Mouse (Mus musculus) intestine, postnatal 0 days (tissue): ENCODE data around the gene Bglap. TPM values are rescaled to one million over a fixed set of nuclear protein-coding genes. Genes with fewer than 3 reads are reported as not detected.
A peak's percentile ranks its signal among the peaks of the same experiment; 100 is the strongest.

Experiments used
- ATAC-seq: fragments of 200-750 bp; cut with Nextera tagmentation; 2 replicates; pipeline ENCODE4 v1.8.0; 2017; ENCODE audit warnings: mild to moderate bottlenecking, moderate TSS enrichment, moderate library complexity
- H3K27ac ChIP-seq: fragments of 300-500 bp; sonication (generic); 2 replicates; pipeline ENCODE4 v1.5.1; 2014; ENCODE audit warnings: mild to moderate bottlenecking, low read depth, low read length, moderate library complexity
- H3K27me3 ChIP-seq: fragments of 300-500 bp; sonication (generic); replicated peaks from 2 replicates; pipeline ENCODE4 v1.6.1; 2014; ENCODE audit warnings: low read length, mixed read lengths; ENCODE audit not compliant: control insufficient read depth, insufficient read depth
- H3K36me3 ChIP-seq: fragments of 300-500 bp; sonication (generic); 2 replicates; pipeline ENCODE4 v1.6.1; 2014; ENCODE audit warnings: mild to moderate bottlenecking, moderate library complexity; ENCODE audit not compliant: control insufficient read depth, insufficient read depth
- H3K4me1 ChIP-seq: fragments of 300-500 bp; sonication (generic); replicated peaks from 2 replicates; pipeline ENCODE4 v1.6.1; 2014; ENCODE audit warnings: antibody characterized with exemption, low read length, mixed read lengths; ENCODE audit not compliant: control insufficient read depth, insufficient read depth
- H3K4me2 ChIP-seq: fragments of 300-500 bp; sonication (generic); replicated peaks from 2 replicates; pipeline ENCODE4 v1.6.1; 2014; ENCODE audit warnings: low read depth, mild to moderate bottlenecking, moderate library complexity
- H3K4me3 ChIP-seq: fragments of 300-500 bp; sonication (generic); 2 replicates; pipeline ENCODE4 v1.5.1; 2014; ENCODE audit warnings: low read depth, low read length
- H3K9ac ChIP-seq: fragments of 300-500 bp; sonication (generic); 2 replicates; pipeline ENCODE4 v1.6.1; 2014; ENCODE audit warnings: mild to moderate bottlenecking, low read depth, low read length
- H3K9me3 ChIP-seq: fragments of 300-500 bp; sonication (generic); 2 replicates; pipeline ENCODE4 v1.6.1; 2016; ENCODE audit warnings: mixed run types; ENCODE audit not compliant: control insufficient read depth
- CTCF ChIP-seq: sonication (generic); IDR thresholded peaks from 2 replicates; pipeline ENCODE4 v1.5.1; 2016; ENCODE audit warnings: low read depth, mild to moderate bottlenecking, control low read depth, antibody characterized with exemption, moderate library complexity
- WGBS: fragments of 180-500 bp; shearing (Covaris S2); extraction: QIAGEN DNeasy Blood & Tissue Kit; methylation state at CpG from one replicate; pipeline ENCODE4 v1.1.7; 2014; 5-methylcytosine and 5-hydroxymethylcytosine counted together
- polyA plus RNA-seq: library from polyadenylated mRNA; unstranded; fragments of >200 nt; fragmentation: Nextera tagmentation; extraction: Ambion mirVana; gene quantifications from 2 replicates; pipeline ENCODE4 v1.2.1, GENCODE M21; 2015

The Bglap gene
- polyA plus RNA-seq, 1 experiment from 2014 or later: not detected

DNA sequence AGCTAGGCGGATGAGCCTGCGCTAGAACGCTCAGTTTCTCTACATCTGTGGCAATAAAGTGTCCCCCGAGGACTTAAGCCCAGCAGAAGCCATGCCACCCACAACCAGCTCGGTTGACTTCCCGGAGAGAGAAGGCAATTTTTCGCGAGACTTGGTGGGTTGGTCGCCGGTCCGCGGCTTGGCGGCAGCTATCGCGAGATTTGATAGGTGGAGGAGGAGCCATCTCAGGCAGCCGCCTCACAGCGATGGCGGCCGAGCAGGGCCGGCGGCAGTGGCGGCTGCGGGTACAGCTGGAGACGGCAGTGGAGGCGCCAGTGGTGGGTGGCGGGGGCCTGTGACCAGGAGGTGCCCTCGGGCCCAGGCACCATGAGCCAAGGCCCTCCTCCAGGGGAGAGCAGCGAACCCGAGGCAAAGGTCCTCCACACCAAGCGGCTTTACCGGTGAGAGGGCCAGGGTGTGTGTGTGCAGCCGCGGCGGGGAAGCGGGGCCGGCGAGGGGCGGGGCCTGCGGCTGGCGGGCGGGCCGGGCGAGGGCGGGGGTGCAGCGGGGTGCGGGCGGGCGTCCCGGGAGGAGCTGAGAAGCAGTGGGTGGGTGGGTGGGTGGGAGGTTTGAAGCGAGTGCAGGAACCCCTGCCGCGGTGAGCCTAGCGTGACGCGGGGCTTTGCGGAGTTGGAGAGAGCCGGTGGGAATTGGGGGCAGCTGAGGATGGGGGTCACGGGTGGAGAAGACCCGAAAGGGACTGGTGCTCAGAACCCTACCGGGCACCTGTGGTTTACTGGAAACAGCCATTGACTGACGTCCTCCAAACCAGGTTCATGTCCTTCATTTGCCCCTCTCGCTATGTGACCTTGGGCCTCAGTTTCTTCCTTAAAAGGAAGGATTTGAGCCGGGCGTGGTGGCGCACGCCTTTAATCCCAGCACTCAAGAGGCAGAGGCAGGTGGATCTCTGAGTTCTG is 47.9 kb downstream of the Bglap start, which contains the start of the genes Tmem79 and Smg5:
Gene Tmem79 (minus strand): TSS at position 91 of the 956 bp plus-strand sequence.
Gene Smg5 (plus strand): TSS at position 203 of the 956 bp plus-strand sequence.
- 1% methylated on average over 65 of the region's 66 CpGs for WGBS
- ATAC-seq: peak; percentile 85
- peak within 1 kb of the TSS; percentile 86 for H3K4me3 ChIP-seq
- no peaks in the 10 kb centered on the region for H3K27me3 ChIP-seq
- H3K4me2 ChIP-seq: peak within 1 kb of the TSS; percentile 71
- no peaks in the 10 kb centered on the region for H3K4me1 ChIP-seq
- no peaks in the 10 kb centered on the region for H3K9me3 ChIP-seq
- no peak for TF ChIP-seq CTCF
- peak within 1 kb of the TSS; percentile 84 for H3K9ac ChIP-seq
- H3K36me3 ChIP-seq: peaks cover 6% of the 10 kb centered on the region; the same call in 1 of the 2 replicates
- H3K27ac ChIP-seq: peak within 1 kb of the TSS; percentile 88

GRCm38 (mm10) chr3:88335436-88336053 is 48.7 kb downstream of the Bglap start:
- Histone ChIP-seq H3K4me1 (no peaks in the 10 kb centered on the region), H3K9ac (peak overlapping the region; percentile 84), H3K27me3 (no peaks in the 10 kb centered on the region), H3K4me3 (peak overlapping the region; percentile 86), H3K27ac (peak overlapping the region; percentile 88), H3K36me3 (peaks cover under 1% of the 10 kb centered on the region; the same call in 1 of the 2 replicates), H3K9me3 (no peaks in the 10 kb centered on the region), H3K4me2 (peak overlapping the region; percentile 71)
- ATAC-seq: peak; percentile 14; the same call in 1 of the 2 replicates
- no peak for TF ChIP-seq CTCF
- WGBS: under 1% methylated on average over 27 of the region's 27 CpGs

- Histone ChIP-seq H3K4me1 (no peaks in the 10 kb centered on the region), H3K27me3 (no peaks in the 10 kb centered on the region), H3K36me3 (no peaks in the 10 kb centered on the region; the same call in 1 of the 2 replicates), H3K4me2 (peak overlapping the region; percentile 71), H3K9ac (peak overlapping the region; percentile 84), H3K9me3 (no peaks in the 10 kb centered on the region), H3K27ac (peak overlapping the region; percentile 88), H3K4me3 (peak overlapping the region; percentile 86)
- ATAC-seq: no peak
- 26% methylated on average over 3 of the region's 3 CpGs for whole genome bisulfite sequencing
- no peak for TF ChIP-seq CTCF
Observed at GRCm38 (mm10) chr3:88334902-88335435, 49.3 kb downstream of the Bglap start.

- Histone ChIP-seq H3K4me1 (no peaks in the 10 kb centered on the region), H3K4me2 (peak overlapping the region; percentile 71), H3K9me3 (no peaks in the 10 kb centered on the region), H3K27ac (peak overlapping the region; percentile 84), H3K27me3 (no peaks in the 10 kb centered on the region), H3K36me3 (peaks cover 7% of the 10 kb centered on the region), H3K9ac (peak overlapping the region; percentile 24; the same call in 1 of the 2 replicates), H3K4me3 (peak overlapping the region; percentile 86)
- 24% methylated on average over 12 of the region's 12 CpGs for WGBS
- no peak for TF ChIP-seq CTCF
- ATAC-seq: peak; percentile 68
Observed at GRCm38 (mm10) chr3:88334029-88334658, 50.1 kb downstream of the Bglap start.

Other genes starting within 250 kb of the Bglap start
- gene Mef2d, start 242.1 kb downstream of the Bglap start, polyA plus RNA-seq: 15.8 and 16.2 TPM in 2 replicates
- 0.60 and 0.65 TPM in 2 replicates for gene Rhbg, start 129.8 kb downstream of the Bglap start, polyA plus RNA-seq
- gene Gm38392, start 97.3 kb downstream of the Bglap start, polyA plus RNA-seq: 0.13 and 0.18 TPM in 2 replicates
- gene Tsacc, start 87.5 kb downstream of the Bglap start, polyA plus RNA-seq: 6.1 and 7.2 TPM in 2 replicates
- gene Cct3, start 87.3 kb downstream of the Bglap start, polyA plus RNA-seq: 170 and 175 TPM in 2 replicates
- 589 and 649 TPM in 2 replicates for gene Glmp, start 59.4 kb downstream of the Bglap start, polyA plus RNA-seq
- 13.5 and 14.0 TPM in 2 replicates for gene Tmem79, start 48.3 kb downstream of the Bglap start, polyA plus RNA-seq
- gene Smg5, start 48.2 kb downstream of the Bglap start, polyA plus RNA-seq: 12.6 and 13.7 TPM in 2 replicates
- 2.3 and 3.3 TPM in 2 replicates for gene Paqr6, start 19.9 kb downstream of the Bglap start, polyA plus RNA-seq
- gene Bglap3, start 11.7 kb downstream of the Bglap start, polyA plus RNA-seq: 72.5 and 81.0 TPM in 2 replicates
- gene Bglap2, start 5.8 kb downstream of the Bglap start, polyA plus RNA-seq: not detected in 2 replicates
- 61.2 and 62.5 TPM in 2 replicates for gene Pmf1, start 25.9 kb upstream of the Bglap start, polyA plus RNA-seq
- gene Slc25a44, start 40.7 kb upstream of the Bglap start, polyA plus RNA-seq: 30.4 and 31.7 TPM in 2 replicates
- gene Sema4a, start 76.7 kb upstream of the Bglap start, polyA plus RNA-seq: 93.1 and 101 TPM in 2 replicates
- gene Lmna, start 125.5 kb upstream of the Bglap start, polyA plus RNA-seq: 92.5 and 96.5 TPM in 2 replicates
- 2.8 TPM in 2 replicates for gene Mex3a, start 147.9 kb upstream of the Bglap start, polyA plus RNA-seq
- gene Rab25, start 163.8 kb upstream of the Bglap start, polyA plus RNA-seq: 79.5 and 89.2 TPM in 2 replicates
- 171 and 183 TPM in 2 replicates for gene Lamtor2, start 168.6 kb upstream of the Bglap start, polyA plus RNA-seq
- 17.3 and 19.2 TPM in 2 replicates for gene Ubqln4, start 169.3 kb upstream of the Bglap start, polyA plus RNA-seq
- gene Ssr2, start 191.4 kb upstream of the Bglap start, polyA plus RNA-seq: 249 and 268 TPM in 2 replicates
- 21.6 and 22.1 TPM in 2 replicates for gene Arhgef2, start 221.5 kb upstream of the Bglap start, polyA plus RNA-seq